Mouse (Mus musculus) cerebellum, adult 2 months (tissue): ENCODE measurements at regions not wholly inside any gene's neighbourhood (a gene's known extent, or its start where the extent isn't known, plus 50 kb on each side); places are given as distances from the start of the nearest gene placed in this dataset.

Experiments
- CTCF ChIP-seq: fragments of 200-500 bp; IDR thresholded peaks from 2 replicates; pipeline ENCODE4 v1.5.1; 2011; ENCODE audit warnings: low read depth, mild to moderate bottlenecking, control low read depth, low read length, moderate library complexity, borderline replicate concordance; ENCODE audit not compliant: insufficient read depth
- POLR2A ChIP-seq: fragments of 200-500 bp; IDR thresholded peaks from 2 replicates; pipeline ENCODE4 v1.6.1; 2011; ENCODE audit warnings: low read length, control low read depth, borderline replicate concordance; ENCODE audit not compliant: insufficient read depth

DNA sequence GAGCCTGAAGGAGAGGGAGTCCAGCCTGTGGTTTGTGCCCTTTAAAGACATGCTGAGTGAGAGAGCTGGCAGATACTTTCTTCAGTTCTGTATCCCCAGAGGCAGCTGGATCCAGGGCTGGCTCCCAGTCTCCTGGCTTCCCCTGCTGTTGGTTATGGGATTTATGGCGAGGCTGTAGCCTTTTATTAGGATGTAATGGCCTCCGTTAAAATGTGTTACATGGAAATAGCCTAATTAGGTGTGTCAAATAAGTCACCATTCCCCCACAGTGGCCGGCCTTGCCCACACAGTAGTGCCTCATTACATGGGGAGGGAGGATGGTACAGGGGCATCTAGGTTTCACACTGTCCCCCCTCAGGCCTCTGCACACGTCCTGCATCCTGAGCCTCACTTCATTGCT is 230.8 kb downstream of the Rplp1 start:
- TF ChIP-seq CTCF (no peak), POLR2A (no peak)
